Mouse (Mus musculus) heart, postnatal 36 days (tissue): ENCODE measurements at regions not wholly inside any gene's neighbourhood (a gene's known extent, or its start where the extent isn't known, plus 50 kb on each side); places are given as distances from the start of the nearest gene placed in this dataset.

Source experiments
- DNase-seq, 2 experiments: peaks; one replicate each; pipeline ENCODE4 v3.0.0; 2021 to 2022
- intact Hi-C: fragments of 180-260 bp; cut with DNase I; formaldehyde crosslinking; loops from one replicate; pipeline ENCODE4 v1.15.1; 2025

DNA sequence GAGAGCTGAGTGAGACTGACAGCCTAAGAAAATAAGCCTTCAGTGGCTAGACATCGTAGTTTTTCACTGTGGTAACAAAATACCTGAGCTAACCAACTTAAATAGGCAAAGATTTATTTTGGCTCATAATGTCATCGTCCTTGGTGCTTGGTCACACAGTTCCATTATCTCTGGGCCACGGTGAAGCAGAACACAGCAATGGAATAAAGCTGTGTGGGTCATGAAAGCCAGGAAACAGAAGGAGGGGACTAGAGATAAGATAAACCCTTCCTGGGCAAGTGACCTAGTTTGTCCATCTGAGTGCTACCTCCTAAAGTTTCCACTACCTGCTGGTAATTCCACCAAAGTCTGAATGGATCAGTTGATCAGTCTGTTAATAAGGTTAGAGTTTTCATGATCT is 134.8 kb upstream of the Gm5129 start:
- DNase-seq: no peak
- intact Hi-C loops: no loop called here

DNA sequence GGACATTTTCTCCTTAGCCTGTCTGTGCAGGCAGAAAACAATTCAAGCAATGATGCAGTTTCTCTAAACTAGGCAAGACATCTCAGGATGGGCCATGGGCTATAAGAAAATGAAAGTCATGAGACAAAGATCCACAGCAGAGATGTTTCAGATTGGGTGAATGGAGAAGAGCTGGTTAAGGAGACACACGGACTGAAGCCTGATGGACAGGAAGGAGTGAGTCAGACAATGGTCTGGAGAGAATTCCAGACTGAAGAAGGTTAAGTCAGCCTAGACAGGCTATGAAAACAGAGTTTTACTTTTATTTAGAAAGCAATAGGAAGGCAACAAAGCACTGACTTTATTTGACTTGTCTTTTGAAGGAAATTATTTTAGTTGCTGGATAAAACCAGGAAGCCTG is 137.5 kb upstream of the Il6 start:
- intact Hi-C loops: no loop called here
- no peak for DNase-seq

DNA sequence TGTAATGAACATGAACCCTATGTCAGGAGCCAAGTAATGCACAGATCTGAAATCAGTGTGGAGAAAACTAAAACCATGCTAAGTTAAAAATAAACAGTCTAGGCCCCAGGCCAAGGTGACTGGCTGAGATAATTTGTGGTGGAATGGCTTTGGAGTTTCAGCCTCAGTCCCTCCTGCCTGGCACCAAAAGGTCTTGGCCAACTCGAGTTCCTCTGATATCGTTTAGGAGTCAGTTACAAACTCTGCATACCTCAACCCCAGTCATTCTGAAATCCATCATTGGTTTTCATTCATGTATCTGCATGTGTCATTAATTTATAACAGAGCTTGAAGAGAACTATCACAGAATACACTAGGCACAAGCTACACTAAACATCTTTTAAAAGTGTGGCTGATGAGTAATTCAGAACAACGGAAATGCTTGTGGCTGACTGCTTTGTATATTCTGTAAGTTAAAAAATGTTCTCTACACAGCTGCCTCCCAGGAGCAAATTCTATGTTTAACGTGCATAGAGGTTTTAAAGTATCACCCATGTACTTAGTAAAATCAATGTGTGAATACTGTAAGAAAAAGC is 125.6 kb upstream of the Il6 start:
- intact Hi-C loops: no loop called here
- no peak for DNase-seq

DNA sequence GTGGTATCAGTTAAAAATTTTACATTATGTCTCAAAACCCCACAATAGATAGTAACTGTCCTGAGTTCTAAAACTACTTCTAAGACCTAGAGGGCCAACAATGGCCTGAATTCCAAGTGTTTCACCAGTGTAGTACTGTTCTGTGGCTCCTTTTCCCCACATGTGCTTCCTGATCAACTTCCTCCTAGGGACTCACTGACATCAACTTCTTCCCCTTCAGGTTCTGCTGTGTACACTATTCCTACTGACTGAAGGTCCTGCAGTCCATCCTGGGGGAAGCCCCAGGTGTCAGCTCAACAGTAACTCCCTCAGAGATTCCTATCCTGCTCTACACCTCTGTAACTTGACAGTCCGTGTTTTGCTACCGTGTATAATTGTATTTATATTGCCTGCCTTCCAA is 120.6 kb upstream of the Il6 start:
- intact Hi-C loops: loop anchor here (2.0 to 5.0 kb wide), 2 partner anchors 28 to 65 kb away; no protein-coding TSS in a partner anchor
- DNase-seq: no peak

DNA sequence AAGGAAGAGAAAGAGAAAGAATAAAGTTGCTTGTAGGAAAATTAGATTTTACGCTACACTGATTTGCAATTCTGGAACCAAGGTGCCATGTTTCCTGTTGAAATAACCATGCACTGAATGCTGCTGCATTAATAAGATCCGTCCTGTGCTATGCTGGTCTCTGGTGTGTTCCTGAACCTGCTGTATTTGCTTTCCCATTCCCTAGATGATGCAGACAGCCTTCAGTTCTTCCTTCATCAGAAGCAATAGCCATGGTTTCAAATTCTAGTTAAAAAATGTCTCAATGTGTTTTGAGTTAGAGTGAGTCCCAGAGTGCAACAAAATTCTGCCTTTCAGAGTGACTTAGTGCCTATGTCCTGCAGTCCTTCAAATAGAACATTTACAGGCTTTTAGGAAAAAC is 120.1 kb upstream of the Il6 start:
- intact Hi-C loops: loop anchor here (2.0 to 5.0 kb wide), 2 partner anchors 28 to 66 kb away; no protein-coding TSS in a partner anchor
- DNase-seq: no peak

DNA sequence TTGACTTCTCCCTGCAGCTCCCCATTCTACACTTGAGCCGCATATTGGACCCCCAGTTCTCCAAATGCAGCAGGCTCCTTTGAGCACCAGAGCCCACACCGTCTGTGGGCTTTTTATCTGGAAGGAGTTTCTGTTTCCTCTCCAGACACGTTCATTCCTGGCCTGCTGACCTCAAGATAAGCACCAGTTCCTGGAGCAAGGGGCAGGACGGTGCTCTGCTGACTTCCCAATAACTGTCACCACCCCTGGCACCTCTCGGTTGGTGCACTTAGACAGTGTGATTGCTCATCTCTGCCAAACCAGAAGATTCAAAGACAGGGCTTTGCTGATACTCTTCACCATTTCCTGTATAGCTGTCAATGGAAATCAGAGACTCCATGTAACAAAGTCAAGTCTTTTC is 119.1 kb upstream of the Il6 start:
- intact Hi-C loops: loop anchor here (2.0 to 5.0 kb wide), 2 partner anchors 29 to 67 kb away; no protein-coding TSS in a partner anchor
- DNase-seq: no peak

DNA sequence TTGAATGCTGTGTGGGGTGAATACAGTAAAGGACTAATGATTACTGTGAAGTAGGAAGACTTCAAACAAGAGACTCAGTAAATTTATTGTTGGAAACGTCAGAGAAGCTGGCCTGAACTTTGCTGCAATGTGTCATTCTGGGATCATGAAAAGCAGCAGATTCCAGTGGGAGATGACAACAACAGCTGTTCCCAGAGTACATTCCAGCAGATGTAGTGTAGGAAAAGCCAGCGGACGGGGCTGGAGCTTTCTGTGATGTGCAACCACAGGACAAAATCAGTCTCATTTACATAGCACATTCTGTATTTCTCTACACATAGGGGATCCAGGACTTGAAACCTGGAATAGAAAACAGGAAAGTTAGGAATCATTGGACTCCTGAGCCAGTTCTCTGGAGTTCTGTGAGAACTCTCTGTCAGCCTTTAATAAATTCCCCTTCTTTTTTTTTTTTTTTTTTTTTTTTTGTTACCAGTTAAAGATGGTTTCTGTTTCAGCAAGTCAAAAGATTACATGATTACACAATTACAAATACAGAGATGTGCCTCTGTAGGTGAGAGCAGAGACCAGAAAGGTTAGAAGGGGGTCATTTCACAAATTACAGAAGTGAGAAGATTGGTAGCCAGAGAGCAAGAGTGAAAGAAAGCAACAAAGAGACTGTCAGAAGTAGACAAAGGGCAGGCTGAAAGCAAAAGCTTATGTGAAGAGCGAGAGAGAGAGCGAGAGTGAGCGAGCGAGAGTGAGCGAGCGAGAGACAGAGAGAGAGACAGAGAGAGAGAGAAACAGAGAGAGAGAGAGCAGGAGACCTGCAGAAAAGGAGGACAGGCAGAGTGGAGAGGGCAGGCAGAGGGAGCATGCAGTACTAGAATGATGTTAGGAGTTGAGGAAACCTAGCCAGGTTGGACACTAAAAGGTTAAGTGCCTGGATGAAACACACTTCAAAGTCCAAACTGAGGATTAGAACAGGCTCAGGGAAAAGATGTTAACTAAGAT is 118.0 kb upstream of the Il6 start:
- intact Hi-C loops: loop anchor here (5.0 kb wide), 1 partner anchor 68 kb away; no protein-coding TSS in a partner anchor
- DNase-seq: peak; percentile 11 to 26

DNA sequence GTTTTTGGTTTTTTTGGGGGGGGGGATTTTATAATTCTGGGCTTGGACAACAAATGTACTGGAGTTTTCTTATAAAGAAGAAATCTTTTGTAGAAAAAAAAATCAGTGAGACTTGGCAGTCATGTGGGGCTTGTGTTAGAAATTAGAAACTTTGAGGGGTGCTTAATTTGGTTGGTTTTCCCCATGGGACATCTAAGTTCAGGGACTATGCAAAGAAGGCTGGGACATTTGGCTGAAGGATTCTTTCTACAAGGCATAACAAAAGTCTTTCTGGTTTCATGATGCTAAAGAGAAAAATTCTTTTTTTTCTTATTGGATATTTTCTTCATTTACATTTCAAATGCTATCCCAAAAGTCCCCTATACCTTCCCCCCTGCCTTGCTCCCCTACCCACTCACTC is 115.3 kb upstream of the Il6 start:
- intact Hi-C loops: no loop called here

DNA sequence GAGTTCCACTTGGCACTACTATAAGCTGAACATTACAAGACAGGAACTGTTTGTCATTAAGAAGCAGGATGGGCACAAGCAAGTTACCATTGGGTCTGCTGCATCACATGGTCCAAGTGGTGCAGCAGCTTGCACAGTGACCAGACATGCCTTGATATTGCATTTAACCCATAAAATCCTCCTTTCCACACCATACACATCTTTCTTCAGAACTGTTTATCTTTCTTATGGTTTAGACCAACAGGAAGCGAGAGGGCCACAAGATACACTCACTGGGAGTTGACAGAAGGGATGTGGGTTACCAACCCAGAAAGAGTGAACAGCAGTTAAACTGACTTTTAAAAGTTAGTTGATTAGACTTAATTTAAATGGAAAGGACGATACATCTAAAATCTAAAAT is 111.2 kb upstream of the Il6 start:
- DNase-seq: no peak
- intact Hi-C loops: no loop called here

More for the DNA sequence above, 115.3 kb upstream of the Il6 start:
- no peak for DNase-seq

DNA sequence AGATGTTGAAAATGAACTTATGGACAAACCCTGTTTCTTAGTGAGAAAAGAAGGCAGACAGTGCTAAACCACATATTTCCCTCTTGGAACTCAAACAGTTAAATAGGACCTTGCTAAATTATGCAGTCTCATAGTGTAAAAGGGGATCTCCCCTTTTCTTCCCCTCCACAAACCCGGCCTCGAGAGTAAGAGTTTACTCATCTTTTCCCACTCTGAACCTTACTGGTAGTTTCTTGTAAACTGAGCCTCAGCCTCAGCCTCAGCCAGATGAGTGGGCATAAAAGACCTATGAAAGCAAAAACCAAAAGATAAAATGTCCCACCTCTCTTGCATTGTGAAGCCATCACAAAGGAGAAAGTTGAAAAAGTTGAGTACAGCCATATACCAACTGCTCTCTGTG is 92.6 kb upstream of the Il6 start:
- intact Hi-C loops: no loop called here
- no peak for DNase-seq

DNA sequence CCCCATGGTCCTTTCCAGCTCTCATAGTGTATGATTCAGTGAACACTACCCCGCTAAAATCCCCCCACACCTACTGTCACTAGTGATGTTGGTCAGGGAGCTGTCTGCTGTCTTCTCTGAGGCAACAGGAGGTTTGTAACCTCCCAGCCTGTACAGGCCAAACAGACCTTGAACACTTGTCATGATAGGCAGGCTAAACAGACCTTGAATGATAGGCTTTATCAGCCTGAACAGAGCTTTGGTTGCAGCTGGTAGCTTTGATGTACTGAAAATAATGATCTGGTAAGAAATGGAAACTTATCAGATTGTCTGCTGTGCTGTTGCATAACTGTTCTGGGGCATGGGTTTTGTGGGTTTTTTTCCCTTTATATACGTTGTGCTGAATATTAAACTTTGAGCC is 87.4 kb upstream of the Il6 start:
- intact Hi-C loops: no loop called here
- no peak for DNase-seq

DNA sequence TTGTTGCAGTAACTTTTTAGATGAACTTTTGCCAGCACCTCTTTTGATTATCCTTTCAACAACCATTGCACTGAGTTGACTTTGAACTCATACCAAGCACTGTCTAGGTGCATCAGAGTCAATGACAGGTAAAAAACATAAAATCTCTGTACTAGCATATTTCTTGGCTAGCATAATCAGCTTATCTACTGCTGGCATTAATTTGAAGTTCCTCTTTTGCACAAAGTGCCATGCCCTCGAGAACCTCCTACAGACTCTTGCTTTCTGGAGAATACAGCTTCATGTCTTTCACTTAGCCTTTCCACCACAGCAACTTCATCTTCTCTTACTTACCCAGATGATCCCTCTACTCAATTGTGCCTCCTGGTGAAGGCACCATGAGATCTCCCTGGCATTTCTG is 85.3 kb upstream of the Il6 start:
- no peak for DNase-seq
- intact Hi-C loops: no loop called here

DNA sequence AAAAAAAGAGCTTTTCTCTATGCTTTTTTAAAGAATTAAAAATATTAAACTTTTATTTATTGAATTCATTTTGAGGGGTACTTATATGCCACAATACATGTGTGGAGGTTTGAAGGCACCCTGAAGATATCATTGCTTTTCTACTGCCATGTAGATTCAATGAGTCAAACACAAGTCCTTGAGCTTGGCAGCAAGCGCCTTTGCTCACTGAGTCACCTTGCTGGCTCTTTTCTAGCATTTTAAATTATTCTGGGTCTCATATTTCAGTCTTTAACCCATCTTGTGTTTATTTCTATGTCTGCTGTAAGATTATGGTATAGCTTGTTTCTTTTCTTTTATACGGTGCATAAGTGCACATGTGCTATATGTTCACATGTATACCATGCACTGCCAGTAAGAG is 83.5 kb upstream of the Il6 start:
- intact Hi-C loops: no loop called here
- no peak for DNase-seq

DNA sequence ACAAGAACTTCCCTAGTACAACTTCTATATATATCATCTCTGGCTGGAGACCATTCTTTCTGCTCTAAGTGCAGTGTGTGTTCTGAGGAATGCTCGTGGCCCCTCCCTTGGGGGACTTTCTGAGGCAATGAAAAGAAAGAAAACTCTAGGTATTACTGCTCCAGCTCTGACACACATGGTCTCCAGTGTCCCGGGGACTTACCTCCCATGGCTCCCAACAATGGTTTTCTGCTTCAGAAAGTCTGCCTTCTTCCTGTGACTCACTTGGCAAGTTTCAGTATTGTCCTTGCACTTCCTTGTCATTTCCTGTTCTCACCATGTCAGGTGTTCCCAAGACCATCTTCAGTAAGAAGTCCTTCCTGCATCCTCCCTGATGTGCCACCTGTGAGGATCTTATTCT is 65.7 kb upstream of the Il6 start:
- intact Hi-C loops: no loop called here
- DNase-seq: no peak

DNA sequence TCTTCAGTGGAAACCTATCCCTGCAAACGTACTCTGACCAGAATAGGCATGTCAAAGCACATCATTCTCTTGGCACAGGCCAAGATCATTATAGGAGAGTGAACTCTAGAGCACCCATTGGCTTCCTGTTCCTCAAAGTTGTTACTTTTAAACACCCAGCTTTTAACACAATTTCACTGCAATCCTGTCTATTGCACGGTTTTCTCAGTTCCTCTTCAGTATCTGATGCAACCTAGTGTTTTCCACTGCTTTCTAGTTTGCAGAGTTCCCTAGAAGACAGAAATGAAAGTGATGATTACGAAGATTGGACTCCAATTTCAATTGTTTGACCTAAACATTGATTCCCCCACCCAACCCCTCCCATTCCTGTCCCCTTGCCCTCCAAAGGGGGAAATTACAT is 64.8 kb upstream of the Il6 start:
- no peak for DNase-seq
- intact Hi-C loops: no loop called here

DNA sequence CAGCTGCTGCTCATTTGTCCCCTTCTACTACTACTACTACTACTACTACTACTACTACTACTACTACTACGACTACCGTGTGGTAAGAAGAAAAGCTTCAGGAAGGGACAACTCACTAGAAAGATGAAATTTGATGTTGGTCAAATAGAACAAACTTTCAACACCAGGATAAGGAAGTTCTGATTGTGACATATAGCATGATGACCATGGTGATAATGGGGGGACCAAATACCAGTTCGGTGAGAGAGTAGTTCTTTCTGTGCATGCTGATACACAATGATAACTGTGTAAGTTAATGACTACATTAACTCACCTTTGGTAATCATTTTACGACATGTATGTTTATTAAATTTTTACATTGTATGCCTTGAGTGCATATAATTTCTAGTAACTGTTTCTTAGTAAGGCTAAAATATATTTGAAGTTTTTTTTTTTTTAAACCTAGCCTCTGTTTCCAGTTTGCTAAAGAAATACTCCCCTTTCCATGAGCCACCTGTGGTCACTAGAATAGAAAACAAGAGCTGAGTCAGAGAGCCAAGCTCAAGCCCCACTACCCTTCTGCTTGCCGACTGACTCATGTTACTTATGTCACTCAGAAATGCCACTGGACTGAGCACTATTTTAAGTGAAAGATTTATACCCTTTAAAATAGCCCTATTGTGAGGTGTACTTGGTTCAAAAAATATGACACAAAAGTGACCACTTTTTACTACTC is 62.3 kb upstream of the Il6 start:
- DNase-seq: no peak
- intact Hi-C loops: no loop called here

DNA sequence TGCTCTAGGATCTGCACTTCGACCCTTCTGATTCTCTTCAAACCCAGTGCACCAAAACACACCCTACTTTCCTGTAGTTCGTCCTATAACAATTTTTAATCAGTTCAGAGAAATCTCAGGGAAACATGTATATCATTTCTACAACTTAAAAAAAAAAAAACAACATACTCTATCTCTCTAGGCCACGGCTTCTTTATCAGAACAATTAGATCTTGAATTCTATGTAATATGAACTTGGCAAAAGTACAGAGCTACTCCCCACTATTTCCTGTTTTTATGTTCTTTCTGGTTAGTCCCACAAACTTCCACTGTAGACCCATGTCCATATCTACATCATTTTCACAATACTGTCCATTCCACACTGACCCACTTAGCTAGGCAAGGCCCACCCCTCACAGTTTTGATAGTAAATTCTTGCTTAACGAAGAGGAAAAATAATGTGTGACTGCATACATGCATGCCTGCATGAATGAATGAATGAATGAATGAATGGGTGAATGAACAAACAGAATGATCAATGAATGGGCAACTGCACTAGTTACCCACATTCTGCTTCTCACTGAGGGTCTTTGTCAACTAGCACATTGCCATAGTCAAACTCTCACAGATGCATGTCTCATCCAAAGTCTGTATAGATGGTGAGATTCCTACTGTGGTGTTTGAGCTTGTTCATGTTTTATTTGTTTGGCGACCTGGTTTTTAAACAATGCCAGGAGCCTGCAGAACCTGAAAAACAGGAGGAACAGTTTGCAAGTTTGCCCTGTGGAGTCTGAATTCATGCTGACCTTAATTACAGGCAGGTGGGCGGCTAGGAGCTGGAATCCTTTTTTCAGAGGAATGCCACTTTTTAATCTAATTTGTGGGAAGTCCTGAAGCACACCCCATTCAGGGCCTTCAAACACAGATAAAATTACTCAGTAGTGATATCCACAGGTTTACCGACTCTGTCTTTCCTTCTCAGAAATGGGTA is 61.2 kb upstream of the Il6 start:
- intact Hi-C loops: no loop called here
- no peak for DNase-seq
